Mouse (Mus musculus) stomach, postnatal 0 days (tissue): ENCODE measurements at regions not wholly inside any gene's neighbourhood (a gene's known extent, or its start where the extent isn't known, plus 50 kb on each side); places are given as distances from the start of the nearest gene placed in this dataset.

Experiments
- CTCF ChIP-seq: IDR thresholded peaks from 2 replicates; pipeline ENCODE4 v1.5.1; 2016; ENCODE audit warnings: antibody characterized with exemption, low read depth, mild to moderate bottlenecking, moderate library complexity
- EP300 ChIP-seq: optimal IDR thresholded peaks from 2 replicates; pipeline ENCODE3; 2016; ENCODE audit warnings: antibody characterized with exemption

GRCm38 (mm10) chr14:87289708-87290243 is 126.7 kb upstream of the Tdrd3 start:
- no peak for TF ChIP-seq CTCF
- TF ChIP-seq EP300, result no peak
